Mouse (Mus musculus) forebrain, embryonic 15.5 days (tissue): ENCODE data around the gene Nim1k. TPM values are rescaled to one million over a fixed set of nuclear protein-coding genes. Genes with fewer than 3 reads are reported as not detected.
A peak's percentile ranks its signal among the peaks of the same experiment; 100 is the strongest.

Experiments used
- ATAC-seq: fragments of 200-750 bp; cut with Nextera tagmentation; replicated peaks from 2 replicates; pipeline ENCODE4 v1.8.0; 2017; ENCODE audit warnings: mild to moderate bottlenecking, moderate TSS enrichment, moderate library complexity
- H3K27ac ChIP-seq: fragments of 300-500 bp; sonication (generic); replicated peaks from 2 replicates; pipeline ENCODE4 v1.5.1; 2015; ENCODE audit warnings: mild to moderate bottlenecking, inconsistent platforms
- H3K27me3 ChIP-seq: fragments of 300-500 bp; sonication (generic); 2 replicates; pipeline ENCODE4 v1.6.1; 2015; ENCODE audit warnings: inconsistent platforms
- H3K36me3 ChIP-seq: fragments of 300-500 bp; sonication (generic); 2 replicates; pipeline ENCODE4 v1.6.1; 2015; ENCODE audit warnings: mild to moderate bottlenecking, inconsistent platforms
- H3K4me1 ChIP-seq: fragments of 300-500 bp; sonication (generic); 2 replicates; pipeline ENCODE4 v1.6.1; 2015; ENCODE audit warnings: inconsistent platforms
- H3K4me2 ChIP-seq: fragments of 300-500 bp; sonication (generic); replicated peaks from 2 replicates; pipeline ENCODE4 v1.6.1; 2015; ENCODE audit warnings: mild to moderate bottlenecking, inconsistent platforms
- H3K4me3 ChIP-seq: fragments of 300-500 bp; sonication (generic); 2 replicates; pipeline ENCODE4 v1.5.1; 2015; ENCODE audit warnings: mild to moderate bottlenecking, inconsistent platforms
- H3K9ac ChIP-seq: fragments of 300-500 bp; sonication (generic); replicated peaks from 2 replicates; pipeline ENCODE4 v1.6.1; 2015; ENCODE audit warnings: mild to moderate bottlenecking, inconsistent platforms
- H3K9me3 ChIP-seq: fragments of 300-500 bp; sonication (generic); 2 replicates; pipeline ENCODE4 v1.6.1; 2016; ENCODE audit warnings: inconsistent platforms
- WGBS: fragments of 180-500 bp; shearing (Covaris S2); methylation state at CpG from one replicate; pipeline ENCODE4 v1.1.7; 2015; ENCODE audit warnings: mixed read lengths; 5-methylcytosine and 5-hydroxymethylcytosine counted together
- polyA plus RNA-seq: library from polyadenylated mRNA; unstranded; fragments of >200 nt; fragmentation: Nextera tagmentation; extraction: Ambion mirVana; gene quantifications from 2 replicates; pipeline ENCODE4 v1.2.1, GENCODE M21; 2015

Nim1k gene
- 6.8 and 7.3 TPM in 2 replicates for polyA plus RNA-seq

DNA sequence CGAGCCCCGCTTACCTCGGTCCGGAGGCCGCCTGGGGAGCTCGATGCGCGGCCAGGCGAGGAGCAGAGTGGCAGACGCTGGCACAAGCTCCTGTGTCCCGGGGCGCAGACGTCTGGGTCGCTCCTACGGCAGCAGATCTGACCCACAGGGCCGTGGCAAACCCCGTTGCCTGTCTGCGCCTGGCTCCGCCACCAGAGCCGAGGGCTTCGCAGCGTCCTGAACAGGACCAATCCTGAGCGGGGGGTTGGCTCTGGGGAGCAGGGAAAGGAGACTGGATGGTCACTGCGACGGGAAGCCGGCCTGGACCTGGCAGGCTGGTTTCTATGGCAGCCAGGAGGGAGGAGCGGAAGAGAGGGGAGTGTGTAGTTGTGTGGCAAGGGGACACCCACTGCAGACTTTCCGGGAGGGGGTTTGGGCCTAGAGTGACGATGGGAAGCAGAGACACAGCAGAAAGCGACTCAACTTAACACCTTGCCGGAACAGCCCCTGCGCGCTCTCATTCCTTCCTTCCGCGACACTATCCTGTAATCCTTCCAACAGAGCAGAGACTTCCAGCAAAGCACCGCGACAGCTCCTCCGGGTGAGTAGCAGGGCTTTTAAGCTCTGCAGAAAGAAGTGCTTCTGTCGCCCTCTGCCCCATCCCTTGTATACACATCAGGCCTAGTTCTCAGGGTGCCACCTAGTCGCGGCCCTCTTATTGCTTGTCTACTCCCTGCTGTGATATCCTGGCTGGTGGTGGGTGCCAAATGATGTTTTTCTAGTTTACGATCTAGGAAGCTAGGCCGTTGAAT, at the start of gene Nim1k:
Gene Nim1k, minus strand, starts transcription at position 202 of the 791 bp plus-strand sequence.
- Histone ChIP-seq H3K9me3 (no peaks in the 10 kb centered on the region), H3K27me3 (no peaks in the 10 kb centered on the region), H3K9ac (peak within 1 kb of the TSS; percentile 76), H3K4me3 (peak within 1 kb of the TSS; percentile 64), H3K36me3 (0 out of 2 replicates have a peak, but pooled peaks cover 8% of the 10 kb centered on the region), H3K4me2 (peak within 1 kb of the TSS; percentile 86), H3K4me1 (peaks cover 30% of the 10 kb centered on the region), H3K27ac (peak within 1 kb of the TSS; percentile 85)
- 1% methylated on average over 43 of the region's 43 CpGs for WGBS
- ATAC-seq, result peak; percentile 94

DNA sequence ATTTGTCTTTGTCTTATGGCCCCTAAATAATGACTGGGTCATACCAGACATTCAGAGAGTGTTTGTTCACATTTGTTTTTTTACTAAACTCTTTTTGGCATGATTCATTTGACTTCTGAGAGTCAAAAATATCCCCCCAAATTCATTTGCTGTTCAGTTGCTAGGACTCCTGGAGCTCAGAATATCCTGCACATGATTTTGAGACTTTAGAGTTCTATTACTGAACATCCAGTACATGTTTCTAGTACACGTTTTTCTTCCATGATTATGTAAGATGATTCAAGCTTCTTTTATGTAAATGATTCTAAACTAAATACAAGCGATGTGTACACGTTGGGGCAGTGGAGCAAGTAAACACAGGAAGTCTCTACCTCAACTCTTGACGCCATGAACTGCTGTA, 42.0 kb upstream of the Nim1k start:
- no peaks in the 10 kb centered on the region for H3K4me1 ChIP-seq
- no peak overlapping the region for H3K4me3 ChIP-seq
- H3K27me3 ChIP-seq, result no peaks in the 10 kb centered on the region
- no peak for ATAC-seq
- 79% methylated on average over 4 of the region's 4 CpGs for WGBS
- H3K9me3 ChIP-seq, result no peaks in the 10 kb centered on the region
- no peak overlapping the region for H3K9ac ChIP-seq
- no peak overlapping the region for H3K27ac ChIP-seq
- H3K36me3 ChIP-seq, result no peaks in the 10 kb centered on the region
- H3K4me2 ChIP-seq, result no peak overlapping the region

DNA sequence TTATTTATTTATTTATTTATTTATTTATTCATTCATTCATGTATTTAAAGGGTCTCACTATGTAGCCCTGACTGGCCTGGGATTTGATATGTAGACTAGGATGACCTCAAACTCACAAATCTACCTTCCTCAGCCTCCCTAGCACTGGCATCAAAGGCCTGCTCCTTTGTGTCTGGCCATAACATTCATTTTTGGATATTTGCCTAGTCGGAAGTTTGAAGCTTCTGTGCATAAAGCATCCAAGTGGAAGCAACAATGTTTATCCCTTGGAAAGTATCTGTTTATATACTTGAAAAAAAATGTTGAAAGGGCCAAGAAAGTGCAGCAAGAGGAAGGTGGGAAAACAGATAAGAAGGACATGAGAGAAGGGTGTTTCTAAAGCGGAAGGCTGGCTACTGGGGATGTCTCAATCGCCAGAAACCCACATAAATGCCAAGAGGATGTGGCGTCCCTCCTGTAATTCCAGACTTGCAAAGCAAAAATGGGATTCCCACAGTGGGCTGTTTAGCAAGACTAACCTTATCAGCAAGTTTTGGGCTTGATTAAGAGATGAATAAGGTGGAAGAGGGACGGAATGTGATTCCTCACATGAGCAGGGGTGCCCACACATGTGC, 37.2 kb upstream of the Nim1k start:
- H3K9me3 ChIP-seq, result no peaks in the 10 kb centered on the region
- no peaks in the 10 kb centered on the region for H3K27me3 ChIP-seq
- H3K4me2 ChIP-seq, result no peak overlapping the region
- no peak for ATAC-seq
- peaks cover 20% of the 10 kb centered on the region for H3K4me1 ChIP-seq
- 78% methylated on average over 5 of the region's 5 CpGs for WGBS
- H3K36me3 ChIP-seq, result peaks cover 4% of the 10 kb centered on the region; the same call in 1 of the 2 replicates
- no peak overlapping the region for H3K27ac ChIP-seq
- H3K4me3 ChIP-seq, result no peak overlapping the region
- no peak overlapping the region for H3K9ac ChIP-seq

DNA sequence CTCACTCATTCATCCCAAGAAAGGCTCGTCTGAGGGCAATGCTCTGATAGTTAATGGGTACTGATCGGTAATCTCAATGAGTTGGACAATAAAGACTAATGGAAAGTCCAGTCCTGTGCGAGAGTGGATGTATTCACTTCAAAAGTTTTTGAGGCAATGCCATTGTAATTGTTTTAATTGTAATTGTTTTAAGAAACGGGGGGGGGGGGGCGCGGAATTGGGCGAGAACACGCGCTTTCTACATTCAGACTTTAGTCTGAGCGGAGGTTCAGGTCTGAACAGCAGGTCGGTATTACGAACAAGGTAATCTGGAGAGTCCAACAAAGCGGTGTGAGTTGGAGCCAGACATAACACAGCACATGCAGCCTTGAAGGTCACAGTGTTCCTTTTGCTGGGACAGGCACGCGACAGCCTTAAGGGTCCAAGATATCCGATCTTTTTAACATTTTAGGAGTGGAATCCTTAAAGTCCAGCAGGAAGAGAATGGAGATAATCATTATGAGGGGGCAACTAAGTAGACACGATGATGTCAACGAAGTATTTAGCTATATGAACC, 36.0 kb upstream of the Nim1k start:
- 5% methylated on average over 18 of the region's 18 CpGs for WGBS
- peak overlapping the region; percentile 94 for H3K4me3 ChIP-seq
- ATAC-seq, result no peak
- no peaks in the 10 kb centered on the region for H3K9me3 ChIP-seq
- H3K4me1 ChIP-seq, result peaks cover 27% of the 10 kb centered on the region
- peak overlapping the region; percentile 97 for H3K27ac ChIP-seq
- H3K4me2 ChIP-seq, result peak overlapping the region; percentile 56
- peaks cover 13% of the 10 kb centered on the region for H3K36me3 ChIP-seq
- no peaks in the 10 kb centered on the region for H3K27me3 ChIP-seq
- peak overlapping the region; percentile 97 for H3K9ac ChIP-seq

DNA sequence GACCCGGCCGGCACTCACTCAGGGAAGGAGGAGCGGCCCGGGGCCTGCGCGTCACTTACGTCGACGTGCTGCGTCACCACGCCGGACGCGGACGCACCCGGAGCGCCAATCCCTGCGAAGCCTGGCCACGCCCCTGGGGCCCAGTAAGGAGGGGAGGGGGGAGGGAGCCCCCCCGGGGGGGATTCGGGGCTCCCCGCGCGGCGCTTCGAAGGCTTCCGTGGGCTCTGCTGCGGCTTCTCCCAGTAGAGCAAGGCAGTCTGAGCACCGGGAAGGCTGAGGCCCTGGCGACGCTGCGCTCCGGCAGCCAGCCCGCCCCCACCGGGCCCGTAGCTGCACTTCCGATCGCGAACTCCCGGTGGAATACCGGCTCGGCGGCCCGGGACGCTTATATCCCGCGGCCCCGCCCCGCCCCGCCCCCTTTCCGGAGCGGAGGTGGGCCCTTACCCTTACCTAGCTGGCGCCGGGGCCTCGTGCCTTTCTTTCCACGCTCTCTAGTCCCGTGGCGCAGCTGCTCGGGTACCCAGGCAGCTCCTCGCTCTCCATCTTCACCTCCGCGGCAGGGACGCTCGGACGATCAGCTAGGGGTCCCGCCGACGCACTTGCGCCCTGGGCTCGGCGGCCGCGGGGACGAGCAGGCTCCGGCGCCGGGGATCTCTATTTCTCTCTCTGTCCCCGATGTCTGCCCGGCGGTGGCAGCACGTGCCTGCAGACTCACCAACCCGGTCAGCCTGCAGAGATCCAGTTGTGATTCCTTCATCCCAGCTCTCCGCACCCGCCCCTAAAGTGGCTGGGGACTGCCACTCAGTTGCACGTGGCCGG, 35.3 kb upstream of the Nim1k start, which contains the start of gene Zfp131:
Gene Zfp131, minus strand, starts transcription at position 129 of the 819 bp plus-strand sequence.
- peak within 1 kb of the TSS; percentile 56 for H3K4me2 ChIP-seq
- under 1% methylated on average over 83 of the region's 86 CpGs for WGBS
- H3K4me3 ChIP-seq, result peak within 1 kb of the TSS; percentile 94
- no peaks in the 10 kb centered on the region for H3K27me3 ChIP-seq
- peak within 1 kb of the TSS; percentile 97 for H3K9ac ChIP-seq
- H3K27ac ChIP-seq, result peak within 1 kb of the TSS; percentile 97
- H3K36me3 ChIP-seq, result peaks cover 17% of the 10 kb centered on the region
- peaks cover 31% of the 10 kb centered on the region for H3K4me1 ChIP-seq
- ATAC-seq, result peak; percentile 97
- no peaks in the 10 kb centered on the region for H3K9me3 ChIP-seq

DNA sequence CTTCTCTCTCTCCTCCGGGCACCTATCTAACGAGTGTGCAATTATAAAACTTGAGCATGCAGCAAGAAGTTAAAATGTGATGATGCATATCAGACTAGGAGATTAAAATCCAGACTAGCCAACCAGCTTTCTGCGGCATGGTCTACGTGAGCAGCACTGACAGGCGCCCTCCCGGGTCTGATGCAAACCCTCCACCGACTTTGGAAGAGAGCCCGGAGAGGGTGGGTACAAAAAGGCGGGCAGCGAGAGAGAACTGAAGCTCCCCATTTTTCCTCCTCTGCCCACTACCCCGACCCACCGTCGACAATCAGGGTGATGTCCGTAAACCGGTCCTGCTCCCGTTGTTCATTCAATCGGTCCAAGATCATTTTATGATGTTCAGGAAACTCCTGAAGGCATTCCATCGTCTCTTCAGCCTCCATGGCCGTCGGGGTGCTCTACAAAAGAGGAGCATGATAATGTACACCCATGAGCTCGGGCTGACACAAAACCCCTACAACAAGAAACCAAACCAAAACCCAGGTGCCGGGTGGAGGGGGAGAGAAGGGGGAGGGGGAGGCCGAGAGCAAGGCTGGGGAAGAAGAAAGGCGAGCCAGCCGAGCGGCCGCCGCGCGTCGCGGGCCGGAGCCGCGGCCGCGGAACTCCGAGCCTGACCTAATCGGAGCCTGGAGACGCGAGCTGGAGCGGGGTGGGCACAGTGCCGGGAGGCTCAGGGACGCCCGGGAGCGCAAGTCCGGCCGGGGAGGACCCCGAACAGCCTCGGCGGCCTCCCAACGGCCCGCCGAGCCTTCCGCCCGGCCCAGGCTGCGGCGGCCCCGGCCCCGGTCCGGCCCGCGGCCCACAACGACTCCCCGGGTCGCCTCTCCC, 34.4 kb upstream of the Nim1k start:
- H3K4me3 ChIP-seq, result peak overlapping the region; percentile 94
- H3K9ac ChIP-seq, result peak overlapping the region; percentile 97
- peaks cover 24% of the 10 kb centered on the region for H3K36me3 ChIP-seq
- H3K27ac ChIP-seq, result peak overlapping the region; percentile 97
- H3K27me3 ChIP-seq, result no peaks in the 10 kb centered on the region
- no peaks in the 10 kb centered on the region for H3K9me3 ChIP-seq
- H3K4me1 ChIP-seq, result peaks cover 33% of the 10 kb centered on the region
- WGBS, result under 1% methylated on average over 56 of the region's 66 CpGs
- peak overlapping the region; percentile 42 for H3K4me2 ChIP-seq
- ATAC-seq, result peak; percentile 69

DNA sequence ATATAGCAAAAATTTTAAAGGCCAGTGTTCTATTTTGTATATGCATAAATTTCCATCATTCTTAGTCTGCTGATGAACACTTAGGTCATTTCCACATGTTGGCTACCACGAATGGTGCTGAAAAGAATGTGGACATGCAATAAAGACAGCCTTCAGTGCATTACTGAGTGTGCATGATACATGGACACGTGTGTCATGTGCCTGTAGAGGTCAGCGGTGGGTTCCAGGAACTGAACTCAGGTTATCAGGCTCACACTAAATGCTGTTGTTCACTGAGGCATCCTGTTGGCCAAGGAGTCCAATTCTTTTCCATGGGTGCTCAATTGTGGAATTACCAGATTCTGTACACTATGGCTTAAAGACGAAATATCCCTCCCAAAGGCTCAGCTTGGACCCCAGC, 27.9 kb upstream of the Nim1k start:
- no peak for ATAC-seq
- WGBS, result 81% methylated on average over 4 of the region's 4 CpGs

DNA sequence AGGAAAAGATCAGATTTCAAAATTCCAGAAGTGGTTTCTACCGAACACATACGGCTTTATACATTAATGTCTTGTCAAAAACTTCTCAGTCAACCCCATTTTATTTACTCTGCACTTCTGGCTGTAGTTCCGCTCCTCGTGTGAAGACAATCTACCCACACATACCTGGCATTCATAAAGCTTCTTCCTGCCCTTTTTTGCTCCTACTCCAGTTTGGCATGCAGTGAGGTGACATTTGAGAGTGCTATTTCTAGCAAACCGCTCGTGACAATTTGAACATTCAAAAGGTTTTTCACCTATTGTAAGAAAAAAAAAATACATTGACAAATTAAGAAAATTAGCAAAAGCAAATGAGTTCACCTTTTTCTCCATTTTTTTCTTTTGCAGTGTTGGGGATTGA, 12.9 kb upstream of the Nim1k start:
- WGBS, result 91% methylated on average over 6 of the region's 6 CpGs
- Histone ChIP-seq H3K36me3 (peaks cover 79% of the 10 kb centered on the region), H3K4me3 (no peak overlapping the region), H3K4me1 (no peaks in the 10 kb centered on the region), H3K9ac (no peak overlapping the region), H3K4me2 (no peak overlapping the region), H3K27ac (no peak overlapping the region), H3K9me3 (no peaks in the 10 kb centered on the region), H3K27me3 (no peaks in the 10 kb centered on the region)
- no peak for ATAC-seq

More for the DNA sequence above, 27.9 kb upstream of the Nim1k start:
- H3K36me3 ChIP-seq, result peaks cover 75% of the 10 kb centered on the region
- H3K9me3 ChIP-seq, result no peaks in the 10 kb centered on the region
- peaks cover 14% of the 10 kb centered on the region for H3K4me1 ChIP-seq
- no peak overlapping the region for H3K27ac ChIP-seq
- no peak overlapping the region for H3K4me2 ChIP-seq
- no peak overlapping the region for H3K9ac ChIP-seq
- no peaks in the 10 kb centered on the region for H3K27me3 ChIP-seq
- H3K4me3 ChIP-seq, result no peak overlapping the region

DNA sequence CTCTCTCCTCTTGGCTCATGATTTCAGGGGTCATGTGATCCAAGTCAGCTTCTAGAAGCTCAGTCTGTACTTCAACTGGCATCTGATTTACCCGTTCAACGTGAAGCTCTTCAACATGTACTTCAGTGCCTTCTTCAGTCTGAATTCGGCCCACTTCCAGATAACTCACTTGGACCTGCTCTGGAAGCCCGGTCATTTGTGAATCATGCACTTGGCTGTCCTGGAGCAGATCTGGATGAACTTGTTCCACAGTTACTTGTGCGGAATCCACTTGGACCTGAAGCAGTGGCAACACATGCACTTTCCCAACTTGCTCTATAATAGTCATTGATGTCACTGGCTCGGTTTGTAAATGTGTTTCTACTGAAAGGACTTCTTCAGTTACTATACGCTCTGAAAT, 10.8 kb upstream of the Nim1k start:
- Histone ChIP-seq H3K4me2 (no peak overlapping the region), H3K4me1 (no peaks in the 10 kb centered on the region), H3K27ac (no peak overlapping the region), H3K9me3 (no peaks in the 10 kb centered on the region), H3K27me3 (no peaks in the 10 kb centered on the region), H3K4me3 (no peak overlapping the region), H3K36me3 (peaks cover 65% of the 10 kb centered on the region), H3K9ac (no peak overlapping the region)
- WGBS, result 91% methylated on average over 7 of the region's 7 CpGs
- ATAC-seq, result no peak

DNA sequence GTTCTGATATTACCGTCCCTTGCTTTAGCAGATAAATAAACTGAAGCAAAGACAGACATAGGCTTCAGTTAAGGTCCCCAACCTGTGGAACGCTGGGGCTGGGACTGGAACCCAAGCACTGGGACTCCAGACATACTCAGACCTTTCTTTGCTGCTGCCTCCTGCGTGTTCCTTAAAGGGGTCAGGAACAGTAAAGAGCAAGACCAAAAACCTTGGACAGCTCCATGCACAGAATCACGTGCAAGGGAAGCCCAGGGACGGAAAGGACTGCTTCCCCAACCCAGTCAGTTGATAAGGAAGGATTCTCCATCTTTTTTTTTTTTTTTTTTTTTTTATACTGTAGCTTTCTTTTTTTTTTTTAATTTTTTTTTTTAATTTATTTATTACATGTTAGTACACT, 1.1 kb upstream of the Nim1k start:
- ATAC-seq, result no peak
- peak overlapping the region; percentile 86; the same call in 1 of the 2 replicates for H3K4me2 ChIP-seq
- 40% methylated on average over 5 of the region's 5 CpGs for WGBS
- H3K36me3 ChIP-seq, result 0 out of 2 replicates have a peak, but pooled peaks cover 13% of the 10 kb centered on the region
- H3K4me1 ChIP-seq, result peaks cover 30% of the 10 kb centered on the region
- H3K9ac ChIP-seq, result no peak overlapping the region
- no peaks in the 10 kb centered on the region for H3K9me3 ChIP-seq
- peak overlapping the region; percentile 64; the same call in 1 of the 2 replicates for H3K4me3 ChIP-seq
- no peaks in the 10 kb centered on the region for H3K27me3 ChIP-seq
- H3K27ac ChIP-seq, result no peak overlapping the region; the same call in 1 of the 2 replicates

DNA sequence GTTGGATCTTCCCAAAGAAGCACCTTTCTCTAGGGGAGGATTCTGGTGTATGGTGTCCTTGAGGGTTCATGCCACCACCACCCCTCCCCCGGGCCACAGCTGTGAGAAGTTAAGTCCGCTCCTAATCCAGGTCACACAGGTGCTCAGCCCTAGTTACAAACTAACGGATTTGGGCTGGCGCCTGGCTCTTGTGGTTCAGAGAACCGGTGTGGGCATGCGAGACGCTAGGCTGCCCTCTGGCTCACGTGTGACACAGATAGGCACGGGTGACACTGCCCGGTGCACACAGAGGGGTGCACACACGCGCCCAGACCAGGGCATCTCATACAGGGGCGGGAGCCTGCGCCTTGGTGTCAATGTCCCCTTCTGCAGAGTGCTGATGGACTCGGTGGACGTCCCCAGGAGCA, 538 bp downstream of the Nim1k start:
- 0 out of 2 replicates have a peak, but pooled peaks cover 4% of the 10 kb centered on the region for H3K36me3 ChIP-seq

More for the DNA sequence above, 538 bp downstream of the Nim1k start:
- Histone ChIP-seq H3K4me1 (peaks cover 30% of the 10 kb centered on the region), H3K27ac (peak overlapping the region; percentile 85), H3K4me3 (peak overlapping the region; percentile 64), H3K4me2 (peak overlapping the region; percentile 86), H3K9me3 (no peaks in the 10 kb centered on the region), H3K9ac (peak overlapping the region; percentile 76), H3K27me3 (no peaks in the 10 kb centered on the region)
- ATAC-seq, result peak; percentile 59
- WGBS, result 2% methylated on average over 16 of the region's 16 CpGs
